Mouse (Mus musculus) ES-E14 (cell line): ENCODE results near the gene Spns3.

Source experiments
- CHD2 ChIP-seq: IDR thresholded peaks from 2 replicates; pipeline ENCODE4 v1.6.1; 2014; ENCODE audit warnings: mild to moderate bottlenecking, low read depth, low read length, inconsistent platforms
- HCFC1 ChIP-seq: IDR thresholded peaks from 2 replicates; pipeline ENCODE4 v1.6.1; 2012; ENCODE audit warnings: low read length, inconsistent platforms, borderline replicate concordance; ENCODE audit not compliant: insufficient read depth
- MAFK ChIP-seq: IDR thresholded peaks from 2 replicates; pipeline ENCODE4 v1.6.1; 2014; ENCODE audit warnings: mild to moderate bottlenecking, low read depth, low read length, inconsistent platforms; ENCODE audit not compliant: insufficient read depth
- ZNF384 ChIP-seq: IDR thresholded peaks from 2 replicates; pipeline ENCODE4 v1.6.1; 2012; ENCODE audit warnings: low read depth, low read length, inconsistent platforms

DNA sequence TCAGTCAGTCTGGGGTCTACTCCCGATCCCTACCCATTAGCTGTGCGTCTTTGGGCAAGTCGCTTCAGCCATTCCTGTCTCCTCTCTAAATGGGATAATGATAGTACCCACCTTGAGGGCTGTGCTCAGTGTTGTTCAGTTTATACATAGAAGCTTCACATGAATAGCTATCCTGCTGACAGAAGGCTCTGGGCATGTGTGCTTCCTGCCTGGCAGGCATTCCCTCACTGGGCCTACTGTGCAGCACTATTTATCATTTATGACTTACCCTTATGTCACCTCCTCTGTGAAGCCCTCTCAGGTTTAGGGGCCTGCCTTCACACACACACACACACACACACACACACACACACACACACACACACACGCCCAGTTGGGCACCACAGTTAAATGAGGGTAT lies 50.2 kb downstream of the Spns3 start:
- TF ChIP-seq HCFC1, result no peak
- no peak for TF ChIP-seq CHD2
- TF ChIP-seq ZNF384, result no peak
- TF ChIP-seq MAFK, result no peak
